Mouse (Mus musculus) B cell, adult 2 months (primary cell): Measurements from ENCODE around the gene Amtn.
"Not testable (repeated sequence)": the region's sequence is repeated elsewhere in the genome, so short reads cannot be mapped to it uniquely, and the experiment has no call there.

Experiments
- DNase-seq, 2 experiments: peaks; one replicate each; pipeline ENCODE4 v3.0.0; 2022

The Amtn gene

GRCm38 (mm10) chr5:88375808-88376207, at the start of gene Amtn:
Amtn (plus strand) TSS chr5:88376108.
- DNase-seq = no peak

- DNase-seq = not testable (repeated sequence)
Measured at GRCm38 (mm10) chr5:88348533-88348932, 27.4 kb upstream of the Amtn start.

GRCm38 (mm10) chr5:88364768-88365167, 11.1 kb upstream of the Amtn start:
- DNase-seq = peak; percentile 7 to 21

- DNase-seq = no peak
Measured at GRCm38 (mm10) chr5:88366886-88367285, 9.0 kb upstream of the Amtn start.

- DNase-seq = no peak
Measured at GRCm38 (mm10) chr5:88370578-88371232, 5.2 kb upstream of the Amtn start.

- DNase-seq = no peak
Measured at GRCm38 (mm10) chr5:88372563-88372962, 3.3 kb upstream of the Amtn start.

- DNase-seq = not testable (repeated sequence)
Measured at GRCm38 (mm10) chr5:88391960-88392359, 16.1 kb downstream of the Amtn start.

DNA sequence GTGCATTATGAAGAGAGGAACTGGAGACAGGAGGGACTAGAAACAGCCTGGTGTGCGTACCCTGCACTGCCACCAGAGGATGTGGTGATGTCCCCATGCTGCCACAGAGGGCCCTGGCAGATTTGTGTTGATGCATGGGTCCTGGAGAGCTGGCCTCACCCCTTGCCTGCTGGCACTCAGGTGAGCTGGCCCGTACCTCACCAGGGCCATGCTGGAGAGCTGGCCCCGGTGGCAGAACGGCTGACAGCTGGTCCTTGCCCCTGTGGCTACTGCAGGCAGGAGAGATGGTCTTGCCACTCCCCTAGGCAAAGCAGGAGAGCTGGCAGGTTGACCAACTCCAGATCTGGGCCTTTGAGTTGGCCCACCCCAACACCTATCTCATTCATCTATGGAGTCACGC, 22.7 kb downstream of the Amtn start:
- DNase-seq = no peak

- peak; percentile 52 to 55 for DNase-seq
Measured at GRCm38 (mm10) chr5:88399849-88400248, 23.9 kb downstream of the Amtn start.

GRCm38 (mm10) chr5:88401464-88401863, 25.6 kb downstream of the Amtn start:
- no peak for DNase-seq

DNA sequence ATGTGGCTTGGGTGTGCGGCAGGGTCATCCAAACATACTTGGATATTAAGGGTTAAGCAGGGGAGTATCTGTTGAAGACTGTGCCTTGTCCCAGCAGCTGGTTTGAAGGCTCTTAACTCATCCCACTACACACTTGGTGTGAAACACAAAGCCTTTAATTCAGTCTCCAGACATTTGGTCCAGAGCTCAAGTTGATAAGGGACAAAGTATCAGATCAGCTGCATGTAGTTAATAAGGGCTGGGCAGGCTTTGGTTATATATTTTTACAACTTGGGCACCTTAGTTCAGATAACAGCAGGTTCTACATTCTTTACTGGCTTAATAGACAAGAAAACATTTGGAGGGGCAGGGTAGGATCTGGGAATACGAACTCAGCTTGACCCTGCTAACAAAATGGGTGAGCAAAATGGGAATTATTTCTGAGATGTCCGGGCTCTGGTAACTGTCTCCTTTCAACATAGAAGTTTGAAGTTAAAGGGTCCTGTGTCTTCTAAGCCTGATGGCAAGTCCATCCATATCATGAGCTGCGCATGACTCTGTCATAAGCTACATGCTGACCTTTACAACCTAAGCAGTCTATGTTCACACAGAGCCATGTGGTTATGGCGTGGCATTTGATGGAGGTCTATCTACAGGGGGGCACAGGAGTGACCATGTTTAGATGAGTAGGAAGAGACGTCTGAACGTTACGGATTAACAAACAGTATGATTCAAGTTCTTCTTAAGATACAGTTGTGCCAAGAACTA, 44.6 kb downstream of the Amtn start:
- no peak for DNase-seq

- DNase-seq = not testable (repeated sequence)
Measured at GRCm38 (mm10) chr5:88424892-88425291, 49.0 kb downstream of the Amtn start.

- no peak for DNase-seq
Measured at GRCm38 (mm10) chr5:88426753-88427152, 50.8 kb downstream of the Amtn start.
